Mouse (Mus musculus): ENCODE results near the gene Olfr1167.

The Olfr1167 gene

GRCm38 (mm10) chr2:88155093-88155492, at the start of gene Olfr1167:
Gene Olfr1167 (minus strand): TSS chr2:88155193.
- in situ Hi-C loops (cut with MboI, MseI): loop anchor here (5.0 kb wide), 1 partner anchor 107 kb away; no protein-coding TSS in a partner anchor

- in situ Hi-C loops (cut with MboI, MseI): no loop called here
Observed at GRCm38 (mm10) chr2:88181580-88181979, 26.6 kb upstream of the Olfr1167 start, which contains the start of gene Olfr1168. Gene Olfr1168 (plus strand): TSS chr2:88181880.

- in situ Hi-C loops (cut with MboI, MseI): no loop called here
Observed at GRCm38 (mm10) chr2:88128172-88128571, 26.8 kb downstream of the Olfr1167 start, which contains the start of gene Olfr1166. Gene Olfr1166 (minus strand): TSS chr2:88128272.

Data from T-helper 2 cell (primary cell).